Mouse (Mus musculus) NIH3T3 (cell line): ENCODE data around the gene Mcrip1.
"Not testable (repeated sequence)": the region's sequence is repeated elsewhere in the genome, so short reads cannot be mapped to it uniquely, and the experiment has no call there.

Source experiments
- DNase-seq: peaks from one replicate; pipeline ENCODE4 v3.0.0-alpha.2; 2012; ENCODE audit warnings: low read depth

Gene Mcrip1

GRCm38 (mm10) chr11:120549168-120549945 is at the start of gene Mcrip1:
TSS of gene Mcrip1 (minus strand) at chr11:120549727.
- peak; percentile 95 for DNase-seq

- no peak for DNase-seq
Measured at GRCm38 (mm10) chr11:120598990-120599549, 49.5 kb upstream of the Mcrip1 start.

- peak; percentile 98 for DNase-seq
Measured at GRCm38 (mm10) chr11:120598283-120598989, 48.9 kb upstream of the Mcrip1 start, which contains the start of the genes Alyref and Anapc11. TSS of gene Alyref (minus strand) at chr11:120598365. TSS of gene Anapc11 (plus strand) at chr11:120598421.

- peak; percentile 34 for DNase-seq
Measured at GRCm38 (mm10) chr11:120597240-120598235, 48.0 kb upstream of the Mcrip1 start.

- no peak for DNase-seq
Measured at GRCm38 (mm10) chr11:120588531-120588930, 39.0 kb upstream of the Mcrip1 start.

- DNase-seq = no peak
Measured at GRCm38 (mm10) chr11:120583937-120584336, 34.4 kb upstream of the Mcrip1 start.

GRCm38 (mm10) chr11:120582982-120583293 is 33.4 kb upstream of the Mcrip1 start:
- DNase-seq = not testable (repeated sequence)

- DNase-seq = peak; percentile 57
Measured at GRCm38 (mm10) chr11:120582268-120582981, 32.9 kb upstream of the Mcrip1 start.

- DNase-seq = peak; percentile 93
Measured at GRCm38 (mm10) chr11:120581490-120582267, 32.2 kb upstream of the Mcrip1 start, which contains the start of gene Arhgdia. TSS of gene Arhgdia (minus strand) at chr11:120581624.

GRCm38 (mm10) chr11:120580871-120581331 is 31.4 kb upstream of the Mcrip1 start:
- peak; percentile 58 for DNase-seq

- no peak for DNase-seq
Measured at GRCm38 (mm10) chr11:120580190-120580589, 30.7 kb upstream of the Mcrip1 start.

- DNase-seq = peak; percentile 86
Measured at GRCm38 (mm10) chr11:120579316-120580107, 30.0 kb upstream of the Mcrip1 start.

GRCm38 (mm10) chr11:120578694-120579243 is 29.2 kb upstream of the Mcrip1 start:
- no peak for DNase-seq

GRCm38 (mm10) chr11:120578024-120578693 is 28.6 kb upstream of the Mcrip1 start:
- DNase-seq = no peak

- DNase-seq = peak; percentile 57
Measured at GRCm38 (mm10) chr11:120577211-120578023, 27.9 kb upstream of the Mcrip1 start.

GRCm38 (mm10) chr11:120576365-120576981 is 26.9 kb upstream of the Mcrip1 start:
- no peak for DNase-seq

GRCm38 (mm10) chr11:120575940-120576339 is 26.4 kb upstream of the Mcrip1 start:
- DNase-seq = no peak
